Mouse (Mus musculus) left cerebral cortex, adult 2 months (tissue): ENCODE data around the gene Stk40. TPM values are rescaled to one million over a fixed set of nuclear protein-coding genes. Genes with fewer than 3 reads are reported as not detected.

ENCODE experiments used
- DNase-seq, 2 experiments: peaks; one replicate each; pipeline ENCODE4 v3.0.0; 2021 to 2022; ENCODE audit warnings: low spot score in 2 of 2, mixed read lengths in 1 of 2; ENCODE audit errors: extremely low spot score in 1 of 2
- H3K27ac ChIP-seq: fragments of 200-600 bp; 2 replicates; pipeline ENCODE4 v1.8.1; 2022
- H3K4me3 ChIP-seq: fragments of 200-600 bp; 2 replicates; pipeline ENCODE4 v1.8.1; 2022
- CTCF ChIP-seq: fragments of 200-600 bp; IDR thresholded peaks from 2 replicates; pipeline ENCODE4 v1.8.1; 2022; ENCODE audit warnings: antibody characterized with exemption, mild to moderate bottlenecking, moderate library complexity
- intact Hi-C: fragments of 180-260 bp; cut with DNase I; formaldehyde crosslinking; loops from one replicate; pipeline ENCODE4 v1.15.1; 2025
- long read RNA-seq, 2 experiments: library from polyadenylated mRNA; stranded (forward); transcript quantifications; one replicate each; pipeline ENCODE4 v2.0.0; 2021; ENCODE audit warnings: borderline mapping rate in 2 of 2
- total RNA-seq, 2 experiments: library from RNA; stranded (reverse); gene quantifications; 2 replicates each; pipeline ENCODE4 v1.2.3; 2021

The Stk40 gene
- total RNA-seq = 10 to 100 TPM; 39.8 to 56.4 TPM
- long read RNA-seq, experiment 1, transcript Stk40-201 (11 exons, 3,492 nt) = major isoform, 29 of 40 reads
- long read RNA-seq, experiment 1, partial matches to known transcripts = 6 of 40 reads
- long read RNA-seq, experiment 1, other reads (novel, unspliced or antisense) = 5 of 40 reads
- long read RNA-seq, experiment 2, transcript Stk40-201 (11 exons, 3,492 nt) = major isoform, 20 of 27 reads
- long read RNA-seq, experiment 2, partial matches to known transcripts = 4 of 27 reads
- long read RNA-seq, experiment 2, other reads (novel, unspliced or antisense) = 3 of 27 reads

DNA sequence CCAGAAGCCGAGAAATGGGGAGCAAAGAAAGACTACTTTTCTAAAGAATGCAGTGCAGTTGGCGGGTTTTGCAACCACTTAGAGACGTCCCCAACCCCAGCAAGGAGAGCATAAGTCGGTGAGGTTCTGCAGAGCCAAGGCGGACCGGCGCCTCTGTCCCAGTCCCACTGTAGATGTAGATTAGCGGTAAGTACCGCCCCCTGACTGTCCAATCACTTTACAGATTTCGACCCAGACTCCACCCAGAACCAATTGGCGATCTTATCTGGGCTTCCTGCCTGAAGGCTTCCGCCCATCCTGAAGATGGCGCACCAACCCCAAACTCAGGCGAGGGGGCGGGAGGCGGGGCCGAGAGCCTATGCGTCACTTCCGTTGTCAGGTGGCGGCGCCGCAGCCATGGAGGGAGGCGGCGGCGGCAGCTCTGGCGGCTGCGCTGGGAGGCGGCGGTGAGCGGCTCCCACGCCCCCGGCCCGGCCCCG, at the start of gene Stk40:
TSS of gene Stk40 (plus strand) at position 368 of the 479 bp plus-strand sequence.
- DNase-seq = peak; percentile 94 to 95
- TF ChIP-seq CTCF = peak; percentile 77
- Histone ChIP-seq H3K27ac (peak within 1 kb of the TSS; percentile 95), H3K4me3 (peak within 1 kb of the TSS; percentile 99)
- intact Hi-C loops = loop anchor here (5.0 kb wide), 1 partner anchor 149 kb away; no protein-coding TSS in a partner anchor

- Histone ChIP-seq H3K4me3 (peak overlapping the region; percentile 79), H3K27ac (no peak overlapping the region)
- intact Hi-C loops = loop anchor here (5.0 kb wide), 1 partner anchor 1020 kb away; the partner anchor contains the start of gene Zmym6
- DNase-seq = no peak
- TF ChIP-seq CTCF = no peak
Measured at GRCm38 (mm10) chr4:126057207-126058133, 46.3 kb upstream of the Stk40 start.

GRCm38 (mm10) chr4:126058134-126058996, 45.4 kb upstream of the Stk40 start, which contains the start of gene Oscp1:
Gene Oscp1, plus strand, starts transcription at chr4:126058565.
- TF ChIP-seq CTCF = no peak
- DNase-seq = peak; percentile 90 to 92
- intact Hi-C loops = loop anchor here (5.0 kb wide), 1 partner anchor 1019 kb away; the partner anchor contains the start of gene Zmym6
- Histone ChIP-seq H3K4me3 (peak within 1 kb of the TSS; percentile 79), H3K27ac (peak within 1 kb of the TSS; percentile 91)

- TF ChIP-seq CTCF = no peak
- intact Hi-C loops = loop anchor here (5.0 kb wide), 1 partner anchor 1018 kb away; the partner anchor contains the start of gene Zmym6
- Histone ChIP-seq H3K27ac (peak overlapping the region; percentile 91), H3K4me3 (peak overlapping the region; percentile 79)
- DNase-seq = peak; percentile 52 to 71
Measured at GRCm38 (mm10) chr4:126058997-126059362, 44.8 kb upstream of the Stk40 start.

DNA sequence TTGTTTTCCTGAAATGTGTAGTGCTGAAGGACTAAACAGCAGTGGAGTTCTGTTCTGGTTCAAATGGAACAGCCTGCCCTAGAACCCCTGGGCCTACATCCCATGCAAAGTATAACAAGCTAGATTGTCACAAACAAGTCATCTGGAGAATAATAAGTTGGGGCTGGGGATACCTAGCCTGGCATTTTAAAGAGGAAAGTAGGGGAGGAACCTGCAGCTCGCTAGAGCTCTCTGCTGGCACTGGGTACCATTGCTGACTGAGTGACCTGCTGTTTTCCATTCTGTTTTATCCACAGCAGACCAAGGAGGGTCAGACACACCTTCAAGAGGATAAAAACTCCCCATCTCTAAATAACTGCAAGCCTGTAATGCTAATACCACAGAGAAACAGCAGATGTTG, 40.9 kb upstream of the Stk40 start:
- intact Hi-C loops = no loop called here
- H3K27ac ChIP-seq = peak overlapping the region; percentile 56; the same call in 1 of the 2 replicates
- peak; percentile 60 for TF ChIP-seq CTCF

GRCm38 (mm10) chr4:126065241-126065640, 38.5 kb upstream of the Stk40 start:
- H3K27ac ChIP-seq = no peak overlapping the region
- peak in 1 of 2 experiments; percentile 19 for DNase-seq
- intact Hi-C loops = no loop called here
- TF ChIP-seq CTCF = no peak
- no peak overlapping the region for H3K4me3 ChIP-seq

More for the DNA sequence above, 40.9 kb upstream of the Stk40 start:
- peak in 1 of 2 experiments; percentile 24 for DNase-seq
- H3K4me3 ChIP-seq = no peak overlapping the region

- Histone ChIP-seq H3K27ac (no peak overlapping the region), H3K4me3 (no peak overlapping the region)
- peak in 1 of 2 experiments; percentile 24 for DNase-seq
- no peak for TF ChIP-seq CTCF
- intact Hi-C loops = no loop called here
Measured at GRCm38 (mm10) chr4:126067401-126068077, 36.2 kb upstream of the Stk40 start.

- no peak for TF ChIP-seq CTCF
- Histone ChIP-seq H3K27ac (no peak overlapping the region), H3K4me3 (no peak overlapping the region)
- intact Hi-C loops = no loop called here
- no peak for DNase-seq
Measured at GRCm38 (mm10) chr4:126068842-126069241, 34.9 kb upstream of the Stk40 start.

DNA sequence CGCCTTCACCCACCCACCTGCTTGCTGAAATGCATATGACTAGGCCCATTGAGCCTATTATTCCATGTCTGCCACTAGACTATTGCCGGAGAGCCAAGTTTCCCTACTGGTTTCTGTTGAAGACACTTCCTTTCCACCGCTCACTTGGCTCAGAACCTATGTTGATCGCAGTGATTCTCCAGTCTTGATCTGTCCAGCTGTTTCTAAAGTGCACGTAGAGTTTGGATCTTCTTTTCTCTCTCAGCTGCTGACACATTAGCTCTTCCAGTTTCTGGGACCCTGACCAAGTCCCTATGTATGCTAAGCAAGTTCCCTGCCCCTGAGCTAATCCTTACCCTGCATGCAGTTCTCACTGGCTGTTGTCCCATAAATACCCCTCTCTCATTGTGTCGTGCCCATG, 25.9 kb upstream of the Stk40 start:
- intact Hi-C loops = no loop called here
- no peak for DNase-seq
- TF ChIP-seq CTCF = no peak
- Histone ChIP-seq H3K27ac (no peak overlapping the region), H3K4me3 (no peak overlapping the region)

DNA sequence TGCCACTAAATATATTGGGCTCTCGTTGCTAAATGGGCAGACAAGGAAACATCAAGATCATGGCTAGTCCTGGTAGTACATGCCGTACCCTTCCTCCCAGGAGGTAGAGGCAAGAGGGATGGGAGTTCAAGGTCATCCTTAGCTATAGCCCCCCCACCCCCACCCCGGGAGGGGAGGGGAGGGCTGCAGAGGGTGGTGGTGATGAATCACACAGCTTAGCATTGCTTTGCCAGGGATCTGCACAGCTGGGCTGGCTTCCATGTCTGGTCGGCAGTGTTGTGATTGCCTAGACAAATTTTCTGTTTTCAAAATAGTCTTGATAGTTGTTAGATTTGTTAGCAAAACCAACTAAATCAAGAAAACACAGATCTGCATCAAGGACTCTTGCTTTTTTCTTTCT, 24.5 kb upstream of the Stk40 start:
- intact Hi-C loops = no loop called here
- TF ChIP-seq CTCF = no peak
- Histone ChIP-seq H3K4me3 (no peak overlapping the region), H3K27ac (no peak overlapping the region)
- no peak for DNase-seq
